Mouse (Mus musculus) limb, embryonic 10.5 days (tissue): Measurements from ENCODE around the gene BC052040. TPM values are rescaled to one million over a fixed set of nuclear protein-coding genes. Genes with fewer than 3 reads are reported as not detected.

Experiments used
- DNase-seq: peaks from one replicate; pipeline ENCODE4 v3.0.0-alpha.2; 2017; ENCODE audit warnings: low spot score
- H3K27ac ChIP-seq: fragments of 300-500 bp; sonication (generic); 2 replicates; pipeline ENCODE4 v1.5.1; 2016; ENCODE audit warnings: mild to moderate bottlenecking
- H3K27me3 ChIP-seq: fragments of 300-500 bp; sonication (generic); 2 replicates; pipeline ENCODE4 v1.6.1; 2016; ENCODE audit warnings: low read depth, mild to moderate bottlenecking; ENCODE audit not compliant: poor library complexity, severe bottlenecking
- H3K36me3 ChIP-seq: fragments of 300-500 bp; sonication (generic); 2 replicates; pipeline ENCODE4 v1.6.1; 2016; ENCODE audit warnings: mild to moderate bottlenecking, moderate library complexity
- H3K4me1 ChIP-seq: fragments of 300-500 bp; sonication (generic); 2 replicates; pipeline ENCODE4 v1.6.1; 2016
- H3K4me3 ChIP-seq: fragments of 300-500 bp; sonication (generic); 2 replicates; pipeline ENCODE4 v1.5.1; 2016; ENCODE audit warnings: mild to moderate bottlenecking, moderate library complexity
- H3K9me3 ChIP-seq: fragments of 300-500 bp; sonication (generic); replicated peaks from 2 replicates; pipeline ENCODE4 v1.6.1; 2016; ENCODE audit warnings: mild to moderate bottlenecking
- WGBS: fragments of 180-500 bp; shearing (Covaris S2); methylation state at CpG from one replicate; pipeline ENCODE4 v1.1.7; 2016; 5-methylcytosine and 5-hydroxymethylcytosine counted together
- polyA plus RNA-seq: library from polyadenylated mRNA; unstranded; fragments of >200 nt; fragmentation: Nextera tagmentation; extraction: Ambion mirVana; gene quantifications from 2 replicates; pipeline ENCODE4 v1.2.1, GENCODE M21; 2016

Gene BC052040
- polyA plus RNA-seq, 1 experiment from 2014 or later: 18.0 TPM

DNA sequence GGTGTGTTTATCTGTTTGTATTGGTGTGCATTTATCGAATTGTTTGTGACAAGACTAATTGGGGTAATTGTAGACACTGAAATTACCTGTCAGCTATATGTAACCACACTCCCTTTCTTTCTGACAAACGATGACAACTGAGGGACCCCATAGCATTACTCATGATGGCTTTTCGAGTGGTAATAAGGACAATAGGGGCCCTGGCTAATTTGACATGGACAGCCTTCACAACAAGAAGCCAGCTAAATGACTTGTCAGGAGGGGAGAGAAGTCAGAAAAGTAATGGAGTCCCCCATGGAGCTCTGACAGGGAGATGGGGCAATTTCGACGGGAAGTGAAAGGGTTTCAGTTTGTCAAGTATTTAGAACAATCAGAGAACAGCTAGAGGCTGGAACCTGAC is 145.3 kb downstream of the BC052040 start:
- Histone ChIP-seq H3K4me3 (no peak overlapping the region), H3K27me3 (no peaks in the 10 kb centered on the region; the same call in 1 of the 2 replicates), H3K4me1 (0 out of 2 replicates have a peak, but pooled peaks cover 3% of the 10 kb centered on the region), H3K27ac (no peak overlapping the region), H3K9me3 (no peaks in the 10 kb centered on the region), H3K36me3 (peaks cover 5% of the 10 kb centered on the region)
- WGBS: 63% methylated on average over 5 of the region's 5 CpGs
- DNase-seq: no peak

DNA sequence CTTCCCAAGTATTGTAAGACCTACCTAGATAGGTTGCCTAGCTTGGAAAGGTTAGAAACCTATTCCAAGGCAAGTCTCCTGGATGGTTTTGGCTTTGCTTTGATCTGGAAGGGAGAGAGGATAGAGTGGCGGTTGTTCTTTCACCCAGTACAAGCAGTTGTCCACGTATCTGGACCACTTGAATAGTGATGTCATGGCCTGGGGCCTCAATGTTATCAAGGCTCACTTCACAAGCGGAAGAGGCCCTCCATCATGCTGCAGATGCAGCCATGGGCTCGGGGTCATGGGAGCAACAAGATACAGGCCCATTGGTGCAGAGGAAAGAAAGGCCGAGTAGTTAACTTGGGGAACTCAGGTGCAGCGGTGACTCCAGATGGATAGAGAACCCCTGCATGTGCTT is 147.1 kb downstream of the BC052040 start:
- Histone ChIP-seq H3K4me1 (peaks cover 11% of the 10 kb centered on the region), H3K9me3 (no peaks in the 10 kb centered on the region), H3K27ac (no peak overlapping the region), H3K4me3 (no peak overlapping the region), H3K27me3 (no peaks in the 10 kb centered on the region; the same call in 1 of the 2 replicates), H3K36me3 (peaks cover 5% of the 10 kb centered on the region)
- WGBS: 95% methylated on average over 6 of the region's 6 CpGs
- no peak for DNase-seq

DNA sequence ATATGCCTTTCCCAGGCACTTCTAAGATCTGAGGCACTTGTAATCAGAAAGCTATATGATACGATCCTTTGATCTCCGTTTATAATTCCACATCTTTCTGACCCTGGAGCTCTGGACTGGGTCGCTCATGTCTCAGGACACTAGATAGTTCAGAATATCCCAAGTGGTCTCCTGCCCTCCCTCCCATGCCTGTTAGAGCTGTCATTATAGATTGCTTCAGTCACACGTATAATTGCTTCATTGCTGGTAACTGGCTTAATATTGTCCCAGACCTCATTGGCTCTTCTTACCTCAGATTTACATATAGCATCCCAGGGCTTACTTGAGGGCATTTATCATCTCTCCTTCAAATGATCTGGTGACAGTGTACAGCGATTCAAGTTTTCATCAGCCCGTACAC is 149.0 kb downstream of the BC052040 start:
- WGBS: 77% methylated on average over 6 of the region's 6 CpGs
- DNase-seq: no peak
- Histone ChIP-seq H3K27me3 (no peaks in the 10 kb centered on the region; the same call in 1 of the 2 replicates), H3K27ac (no peak overlapping the region), H3K36me3 (peaks cover 5% of the 10 kb centered on the region), H3K4me3 (no peak overlapping the region), H3K4me1 (peaks cover 17% of the 10 kb centered on the region), H3K9me3 (no peaks in the 10 kb centered on the region)

DNA sequence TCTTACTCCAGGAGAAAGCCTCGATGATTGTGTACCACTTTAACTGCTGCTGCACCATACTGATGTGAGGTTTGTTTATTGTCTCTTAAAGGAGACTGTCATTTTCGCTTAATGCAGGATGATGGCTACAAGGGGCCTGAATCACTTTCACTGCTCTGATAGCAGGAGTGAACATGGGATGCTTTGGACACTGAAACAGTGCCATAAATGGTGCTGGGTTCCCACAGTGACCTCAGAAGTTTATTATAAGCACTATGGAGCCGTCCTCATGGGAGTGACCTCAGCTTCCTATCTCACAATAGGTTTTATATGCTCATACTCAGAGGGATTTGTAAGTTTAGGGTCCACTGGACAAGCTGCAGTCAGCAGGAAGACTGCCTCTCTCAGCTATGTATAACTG is 149.7 kb downstream of the BC052040 start:
- DNase-seq: no peak
- 82% methylated on average over 3 of the region's 3 CpGs for WGBS
- H3K27ac ChIP-seq: no peak overlapping the region
- H3K9me3 ChIP-seq: no peaks in the 10 kb centered on the region
- no peak overlapping the region for H3K4me3 ChIP-seq
- no peaks in the 10 kb centered on the region; the same call in 1 of the 2 replicates for H3K27me3 ChIP-seq
- H3K36me3 ChIP-seq: peaks cover 5% of the 10 kb centered on the region
- peaks cover 17% of the 10 kb centered on the region for H3K4me1 ChIP-seq

DNA sequence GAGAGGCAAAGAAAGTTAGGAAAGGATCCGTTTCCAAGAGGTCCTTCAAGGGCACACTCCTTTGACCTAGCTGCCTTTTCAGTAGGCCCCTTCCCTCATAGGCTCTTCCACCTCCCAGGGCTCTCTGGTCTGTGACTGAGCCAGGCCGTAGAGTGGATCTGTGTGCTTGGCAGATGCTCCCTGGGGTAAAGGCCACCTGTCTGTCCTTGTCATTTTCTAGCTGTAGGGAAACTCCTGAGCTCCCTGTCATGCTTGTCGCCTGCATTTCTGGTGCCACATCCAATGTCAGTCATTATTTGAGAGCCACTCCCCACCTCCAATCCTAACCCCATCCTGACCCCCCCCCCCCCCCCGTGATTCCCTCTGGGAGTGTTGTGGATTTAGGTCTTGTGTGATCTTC is 151.1 kb downstream of the BC052040 start:
- 89% methylated on average over 4 of the region's 4 CpGs for WGBS
- Histone ChIP-seq H3K4me3 (no peak overlapping the region), H3K36me3 (peaks cover 5% of the 10 kb centered on the region), H3K27me3 (no peaks in the 10 kb centered on the region; the same call in 1 of the 2 replicates), H3K9me3 (no peaks in the 10 kb centered on the region), H3K27ac (no peak overlapping the region), H3K4me1 (peaks cover 20% of the 10 kb centered on the region)
- DNase-seq: no peak

DNA sequence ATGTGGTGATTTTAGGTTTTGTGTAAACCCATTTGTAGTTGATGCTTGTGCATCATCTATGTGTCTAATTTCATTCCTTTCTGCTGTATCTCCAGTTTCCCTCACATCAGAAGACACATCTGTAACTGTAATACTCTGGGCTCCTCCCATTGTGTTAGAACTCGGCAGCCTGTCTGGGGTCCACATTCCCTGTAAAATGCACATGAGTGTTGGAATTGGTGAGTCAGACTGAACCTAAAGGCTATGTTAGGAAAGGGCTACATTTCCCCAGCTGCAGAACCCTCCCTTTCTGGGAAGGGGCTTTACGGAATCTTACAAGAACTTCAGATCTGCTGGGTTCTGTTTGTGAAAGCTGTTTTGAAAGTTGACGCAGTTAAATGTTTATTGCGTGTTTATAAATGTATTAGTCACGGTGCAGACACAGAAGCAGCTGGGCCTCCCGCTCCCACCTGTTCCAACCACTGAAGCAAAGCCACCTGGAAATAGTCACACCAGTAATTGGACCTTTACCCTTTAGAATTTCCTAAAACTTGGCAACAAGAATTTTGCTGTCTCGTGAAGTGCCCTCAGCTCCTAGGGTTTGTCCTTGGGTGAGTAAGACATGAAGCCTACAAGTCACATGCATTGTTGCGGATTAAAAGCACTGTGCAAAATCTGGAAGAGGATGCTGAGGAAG is 151.6 kb downstream of the BC052040 start:
- WGBS: 76% methylated on average over 8 of the region's 8 CpGs

DNA sequence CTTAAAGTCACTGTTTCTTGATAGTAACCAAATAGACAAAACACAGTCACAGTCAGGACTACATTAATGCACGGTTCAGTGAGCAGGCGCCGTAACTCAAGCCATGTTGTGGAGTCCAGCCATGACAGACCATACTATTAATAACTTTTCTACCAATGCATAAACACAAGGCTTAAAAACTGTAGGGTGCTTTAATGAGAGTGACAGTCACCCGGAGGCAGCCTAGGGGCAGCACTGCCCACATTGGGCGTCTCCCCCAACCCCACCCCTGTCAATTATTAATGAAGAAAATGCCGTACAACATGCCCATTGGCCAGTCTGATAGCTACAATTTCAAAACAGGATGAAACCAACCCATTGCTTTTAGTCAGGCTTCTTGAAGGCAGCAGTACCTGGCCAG is 153.3 kb downstream of the BC052040 start:
- H3K27me3 ChIP-seq: no peaks in the 10 kb centered on the region; the same call in 1 of the 2 replicates
- no peak overlapping the region for H3K4me3 ChIP-seq
- H3K27ac ChIP-seq: no peak overlapping the region
- H3K9me3 ChIP-seq: no peaks in the 10 kb centered on the region
- no peaks in the 10 kb centered on the region for H3K36me3 ChIP-seq
- peaks cover 34% of the 10 kb centered on the region for H3K4me1 ChIP-seq
- WGBS: 91% methylated on average over 6 of the region's 6 CpGs
- no peak for DNase-seq

More for the DNA sequence above, 151.6 kb downstream of the BC052040 start:
- H3K9me3 ChIP-seq: no peaks in the 10 kb centered on the region
- DNase-seq: no peak
- no peak overlapping the region for H3K27ac ChIP-seq
- no peaks in the 10 kb centered on the region; the same call in 1 of the 2 replicates for H3K27me3 ChIP-seq
- peaks cover 26% of the 10 kb centered on the region for H3K4me1 ChIP-seq
- peaks cover under 1% of the 10 kb centered on the region for H3K36me3 ChIP-seq
- no peak overlapping the region for H3K4me3 ChIP-seq

DNA sequence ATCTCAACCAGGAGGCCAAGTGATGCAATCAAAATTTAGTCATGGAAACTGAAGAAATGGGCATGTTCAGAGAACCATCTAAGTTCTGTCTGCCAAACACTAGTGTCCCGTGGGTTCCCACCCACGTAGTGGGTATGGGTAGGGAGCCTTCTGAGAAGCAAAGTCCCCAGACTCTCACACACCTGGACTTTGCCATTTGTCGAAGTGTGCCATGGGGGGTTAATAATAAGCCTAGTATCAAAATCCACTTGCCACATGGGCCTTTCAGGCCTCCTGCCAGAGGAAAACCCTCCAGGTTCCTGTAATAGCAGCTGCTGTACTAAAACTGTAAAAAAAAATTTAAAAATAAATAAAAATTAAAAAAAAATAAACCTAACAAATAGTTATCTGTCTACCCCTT is 154.9 kb downstream of the BC052040 start:
- H3K27ac ChIP-seq: no peak overlapping the region
- DNase-seq: no peak
- no peaks in the 10 kb centered on the region for H3K36me3 ChIP-seq
- no peak overlapping the region for H3K4me3 ChIP-seq
- H3K27me3 ChIP-seq: no peaks in the 10 kb centered on the region; the same call in 1 of the 2 replicates
- WGBS: 91% methylated on average over 3 of the region's 3 CpGs
- H3K4me1 ChIP-seq: peaks cover 39% of the 10 kb centered on the region
- no peaks in the 10 kb centered on the region for H3K9me3 ChIP-seq

DNA sequence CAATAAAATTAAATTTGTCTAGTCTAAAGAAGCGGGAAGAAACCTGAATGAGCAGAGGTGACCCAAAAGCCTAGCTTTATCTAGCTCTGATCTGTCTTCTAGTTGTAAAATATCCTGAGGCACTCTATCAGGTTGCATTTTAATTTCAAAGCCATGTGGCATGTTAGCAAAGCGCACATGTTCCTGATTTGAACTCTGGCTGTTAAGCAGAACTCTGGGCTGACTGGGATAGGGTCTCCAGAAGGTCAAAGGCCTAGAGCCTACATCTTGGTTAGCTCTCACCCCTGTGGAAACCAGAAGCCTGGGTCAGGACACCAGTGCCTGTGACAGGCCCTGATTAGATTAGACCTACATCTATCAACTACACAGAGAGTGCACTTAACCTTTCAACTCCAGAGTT is 156.4 kb downstream of the BC052040 start:
- H3K27me3 ChIP-seq: no peaks in the 10 kb centered on the region
- 23% methylated on average over 2 of the region's 2 CpGs for whole genome bisulfite sequencing
- no peak overlapping the region for H3K27ac ChIP-seq
- no peaks in the 10 kb centered on the region for H3K36me3 ChIP-seq
- peak; percentile 45 for DNase-seq
- H3K9me3 ChIP-seq: no peaks in the 10 kb centered on the region
- H3K4me1 ChIP-seq: peaks cover 46% of the 10 kb centered on the region
- H3K4me3 ChIP-seq: no peak overlapping the region

DNA sequence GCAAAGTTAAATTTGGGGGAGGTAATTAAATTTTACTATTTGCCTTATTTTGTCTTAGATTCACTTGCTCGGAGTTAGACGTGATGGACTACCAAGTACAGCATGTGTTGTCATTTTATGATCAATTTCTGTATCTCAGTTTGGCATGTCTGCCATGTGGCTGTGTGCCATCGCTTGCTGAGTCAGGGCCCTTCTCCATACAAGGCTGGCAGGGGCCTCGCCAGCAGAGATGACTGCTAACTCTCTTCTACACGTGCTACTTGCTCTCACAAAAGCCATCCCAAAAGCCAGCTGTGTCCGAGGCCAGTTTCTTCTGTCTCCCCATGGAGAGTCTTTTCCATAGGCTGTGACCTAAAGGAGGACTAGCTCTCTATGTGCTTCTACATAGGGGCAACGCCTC is 160.5 kb downstream of the BC052040 start:
- Histone ChIP-seq H3K36me3 (no peaks in the 10 kb centered on the region), H3K4me1 (peaks cover 39% of the 10 kb centered on the region), H3K9me3 (no peaks in the 10 kb centered on the region), H3K27ac (no peak overlapping the region), H3K27me3 (no peaks in the 10 kb centered on the region), H3K4me3 (no peak overlapping the region)
- 72% methylated on average over 7 of the region's 7 CpGs for WGBS
- no peak for DNase-seq

DNA sequence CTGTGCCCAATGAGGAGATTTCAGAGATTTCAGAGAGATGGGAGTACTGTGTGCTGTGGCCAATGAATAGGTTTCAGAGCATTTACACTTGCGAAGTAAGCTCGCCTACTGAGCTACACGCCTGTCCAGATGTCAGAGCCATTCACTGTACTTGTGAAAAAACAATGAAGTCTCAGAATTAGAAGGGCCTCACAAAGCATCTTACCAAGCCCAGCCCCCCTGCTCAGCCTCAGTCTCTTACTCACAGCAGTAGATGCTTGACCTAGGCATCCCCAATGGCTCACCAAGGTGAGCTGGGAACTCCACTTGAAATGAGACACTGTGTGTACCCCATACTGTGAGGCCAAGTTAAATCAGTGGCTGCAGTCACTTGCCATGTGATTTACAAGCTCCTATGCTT is 166.1 kb downstream of the BC052040 start:
- no peak overlapping the region for H3K27ac ChIP-seq
- H3K4me1 ChIP-seq: peaks cover 28% of the 10 kb centered on the region
- H3K36me3 ChIP-seq: no peaks in the 10 kb centered on the region
- H3K27me3 ChIP-seq: no peaks in the 10 kb centered on the region
- no peak for DNase-seq
- no peak overlapping the region for H3K4me3 ChIP-seq
- 89% methylated on average over 3 of the region's 3 CpGs for WGBS
- no peaks in the 10 kb centered on the region for H3K9me3 ChIP-seq

DNA sequence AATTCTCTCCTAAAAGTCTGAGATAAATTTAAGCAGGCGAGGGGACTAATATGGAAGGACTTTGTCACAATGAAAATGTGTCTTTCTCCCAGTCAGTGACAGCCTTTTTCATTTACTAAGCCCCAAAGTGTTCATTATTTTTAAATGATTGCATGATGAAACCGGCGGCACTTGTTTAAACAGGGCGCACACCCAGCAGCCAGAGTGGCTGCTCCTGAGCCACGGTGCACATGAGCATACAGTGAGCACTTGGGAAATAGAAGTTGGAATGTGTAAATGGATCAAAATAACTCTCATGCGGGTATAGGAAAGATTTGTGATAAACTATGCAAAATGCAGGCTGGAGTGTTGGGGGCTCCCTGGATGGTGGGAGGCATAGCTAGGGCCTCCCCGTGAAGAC is 169.7 kb downstream of the BC052040 start:
- Histone ChIP-seq H3K27ac (no peak overlapping the region), H3K27me3 (no peaks in the 10 kb centered on the region), H3K36me3 (no peaks in the 10 kb centered on the region), H3K9me3 (no peaks in the 10 kb centered on the region), H3K4me1 (peaks cover 30% of the 10 kb centered on the region), H3K4me3 (no peak overlapping the region)
- 78% methylated on average over 7 of the region's 7 CpGs for WGBS
- no peak for DNase-seq

DNA sequence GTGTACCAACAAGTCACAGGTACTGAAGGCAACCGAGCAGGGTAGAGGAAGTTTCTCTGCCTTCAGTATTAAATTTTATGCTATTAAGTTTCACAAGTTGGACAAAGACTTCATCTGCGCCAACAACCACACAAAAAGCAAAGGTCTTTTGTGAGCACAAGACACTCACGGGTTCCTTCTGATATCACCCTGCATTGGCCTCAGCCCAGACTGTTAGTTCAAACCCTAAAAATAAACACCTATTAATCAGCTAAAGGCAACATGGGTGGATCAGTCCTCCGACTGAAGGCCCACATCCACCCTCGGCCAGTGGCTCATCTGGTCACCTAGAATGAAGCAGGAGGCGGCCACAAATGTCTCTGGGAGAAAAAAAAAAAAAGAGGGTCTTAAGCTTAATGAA is 176.2 kb downstream of the BC052040 start:
- Histone ChIP-seq H3K4me3 (no peak overlapping the region), H3K27ac (no peak overlapping the region), H3K27me3 (no peaks in the 10 kb centered on the region), H3K4me1 (peaks cover 26% of the 10 kb centered on the region), H3K9me3 (no peaks in the 10 kb centered on the region), H3K36me3 (no peaks in the 10 kb centered on the region)
- no peak for DNase-seq
- 48% methylated on average over 6 of the region's 6 CpGs for WGBS

DNA sequence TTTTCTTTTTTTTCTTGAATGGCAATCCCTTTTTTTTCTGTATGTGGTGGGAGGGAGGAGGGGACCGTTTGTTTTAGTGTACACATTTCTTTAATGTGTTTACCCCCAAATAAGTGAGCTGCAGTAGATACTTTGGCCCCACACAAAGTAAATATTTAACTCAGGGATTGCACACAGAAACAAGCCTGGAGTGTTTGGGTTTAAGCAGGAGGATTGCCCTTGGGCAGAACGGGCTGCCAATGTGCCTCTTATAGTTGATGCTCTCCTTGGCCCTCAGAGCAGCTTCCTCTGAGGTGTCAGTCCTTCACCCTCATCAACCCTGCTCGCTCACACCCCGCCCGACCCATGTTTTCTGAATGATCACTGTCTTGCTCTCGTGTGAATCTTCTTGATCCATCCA is 177.0 kb downstream of the BC052040 start:
- H3K4me1 ChIP-seq: peaks cover 24% of the 10 kb centered on the region
- 68% methylated on average over 6 of the region's 6 CpGs for WGBS
- DNase-seq: no peak

More for the DNA sequence above, 177.0 kb downstream of the BC052040 start:
- Histone ChIP-seq H3K36me3 (no peaks in the 10 kb centered on the region), H3K9me3 (no peaks in the 10 kb centered on the region), H3K27me3 (no peaks in the 10 kb centered on the region), H3K4me3 (no peak overlapping the region), H3K27ac (no peak overlapping the region)
